12 mouse cellular contexts compared by ENCODE assay signal in genomic region chr9:122287526-122287925, GRCm38 (mm10).
"Had no signal": no experiment of that assay in that cellular context is flagged by ENCODE, and none has a peak within 500 bp of the region (broad histone marks: within the 10 kb centered on the region; RNA-seq: fewer than 3 reads in every experiment).

No protein-coding gene starts in this region.

- H3K27me3 ChIP-seq: neural tube, embryonic 13.5 days; neural tube, embryonic 15.5 days; stomach, embryonic 15.5 days had no signal

- H3K4me3 ChIP-seq: neural tube, embryonic 13.5 days; neural tube, embryonic 15.5 days; stomach, embryonic 15.5 days had no signal

- H3K4me2 ChIP-seq: neural tube, embryonic 13.5 days; neural tube, embryonic 15.5 days; stomach, embryonic 15.5 days had no signal

- H3K9ac ChIP-seq: neural tube, embryonic 13.5 days; neural tube, embryonic 15.5 days; stomach, embryonic 15.5 days had no signal

- DNase-seq: retina, postnatal 1 day; right cerebral cortex, adult 18-20 months; right cerebral cortex, postnatal 14 days; right cerebral cortex, postnatal 25 days; right cerebral cortex, postnatal 4 days; spleen, adult 18-20 months; thymus, adult 18-20 months; thymus, adult 2 months had no signal

- H3K27ac ChIP-seq: neural tube, embryonic 13.5 days; neural tube, embryonic 15.5 days; stomach, embryonic 15.5 days; stomach, postnatal 0 days had no signal

- H3K9me3 ChIP-seq: neural tube, embryonic 13.5 days; neural tube, embryonic 15.5 days; stomach, embryonic 15.5 days had no signal

- H3K4me1 ChIP-seq: stomach, embryonic 15.5 days had no signal

- H3K36me3 ChIP-seq: neural tube, embryonic 13.5 days; neural tube, embryonic 15.5 days; stomach, embryonic 15.5 days had no signal
